Mouse (Mus musculus) stomach, embryonic 14.5 days (tissue): ENCODE results near the gene Pick1. TPM values are rescaled to one million over a fixed set of nuclear protein-coding genes. Genes with fewer than 3 reads are reported as not detected.
"Not testable (repeated sequence)": the region's sequence is repeated elsewhere in the genome, so short reads cannot be mapped to it uniquely, and the experiment has no call there.

Experiments
- ATAC-seq: fragments of 200-750 bp; cut with Nextera tagmentation; 2 replicates; pipeline ENCODE4 v1.8.0; 2017; ENCODE audit warnings: low read depth, moderate TSS enrichment; ENCODE audit not compliant: insufficient number of reproducible peaks, insufficient read depth, low FRiP score
- H3K27ac ChIP-seq: fragments of 300-500 bp; sonication (generic); 2 replicates; pipeline ENCODE4 v1.5.1; 2014; ENCODE audit warnings: mild to moderate bottlenecking, low read length, moderate library complexity, mixed read lengths
- H3K27me3 ChIP-seq: fragments of 300-500 bp; sonication (generic); 2 replicates; pipeline ENCODE4 v1.6.1; 2014; ENCODE audit warnings: low read length, control low read depth, mixed read lengths; ENCODE audit not compliant: control insufficient read depth, insufficient read depth
- H3K36me3 ChIP-seq: fragments of 300-500 bp; sonication (generic); 2 replicates; pipeline ENCODE4 v1.6.1; 2014; ENCODE audit warnings: mild to moderate bottlenecking, control low read depth, low read length, moderate library complexity, mixed read lengths; ENCODE audit not compliant: control insufficient read depth, insufficient read depth
- H3K4me1 ChIP-seq: fragments of 300-500 bp; sonication (generic); 2 replicates; pipeline ENCODE4 v1.6.1; 2014; ENCODE audit warnings: low read length, control low read depth, mixed read lengths; ENCODE audit not compliant: control insufficient read depth, insufficient read depth
- H3K4me2 ChIP-seq: fragments of 300-500 bp; sonication (generic); replicated peaks from 2 replicates; pipeline ENCODE4 v1.6.1; 2014; ENCODE audit warnings: low read depth, low read length, control low read depth
- H3K4me3 ChIP-seq: fragments of 300-500 bp; sonication (generic); 2 replicates; pipeline ENCODE4 v1.5.1; 2014; ENCODE audit warnings: low read depth, low read length, control low read depth
- H3K9ac ChIP-seq: fragments of 300-500 bp; sonication (generic); replicated peaks from 2 replicates; pipeline ENCODE4 v1.6.1; 2014; ENCODE audit warnings: low read depth, mild to moderate bottlenecking, control low read depth, low read length, moderate library complexity, mixed read lengths
- H3K9me3 ChIP-seq: fragments of 300-500 bp; sonication (generic); 2 replicates; pipeline ENCODE4 v1.6.1; 2016; ENCODE audit warnings: low read depth, low read length, control low read depth; ENCODE audit not compliant: control insufficient read depth
- WGBS: fragments of 180-500 bp; shearing (Covaris S2); extraction: QIAGEN DNeasy Blood & Tissue Kit; methylation state at CpG from one replicate; pipeline ENCODE4 v1.1.7; 2014; 5-methylcytosine and 5-hydroxymethylcytosine counted together
- polyA plus RNA-seq: library from polyadenylated mRNA; unstranded; fragments of >200 nt; fragmentation: Nextera tagmentation; extraction: Ambion mirVana; gene quantifications from 2 replicates; pipeline ENCODE4 v1.2.1, GENCODE M21; 2014

The Pick1 gene
- polyA plus RNA-seq, 1 experiment from 2014 or later, result 33.1 TPM

DNA sequence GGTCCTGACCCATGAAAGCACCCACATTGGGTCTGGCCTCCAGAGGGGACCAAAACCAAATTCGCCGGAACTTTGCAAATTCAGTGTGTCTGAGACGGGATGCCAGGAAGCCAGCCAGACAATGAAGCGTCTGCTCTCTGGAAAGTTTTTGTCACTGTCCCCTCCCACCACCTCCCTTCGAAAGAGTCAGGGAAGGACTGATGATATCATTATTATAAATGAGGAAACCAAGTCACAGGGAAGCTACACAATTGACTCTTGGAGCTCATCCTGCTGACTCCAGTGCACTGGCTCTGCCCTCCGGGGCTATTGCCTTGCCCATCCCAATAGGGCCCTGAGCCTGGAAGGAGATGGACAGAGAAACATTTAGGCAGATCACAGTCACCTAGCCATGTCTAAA, 15.4 kb upstream of the Pick1 start:
- H3K4me1 ChIP-seq, result no peaks in the 10 kb centered on the region
- no peak overlapping the region for H3K4me3 ChIP-seq
- WGBS, result 73% methylated on average over 6 of the region's 6 CpGs
- H3K36me3 ChIP-seq, result no peaks in the 10 kb centered on the region
- H3K9ac ChIP-seq, result no peak overlapping the region
- no peak overlapping the region for H3K4me2 ChIP-seq
- no peaks in the 10 kb centered on the region for H3K9me3 ChIP-seq
- H3K27me3 ChIP-seq, result no peaks in the 10 kb centered on the region
- ATAC-seq, result no peak
- no peak overlapping the region for H3K27ac ChIP-seq

DNA sequence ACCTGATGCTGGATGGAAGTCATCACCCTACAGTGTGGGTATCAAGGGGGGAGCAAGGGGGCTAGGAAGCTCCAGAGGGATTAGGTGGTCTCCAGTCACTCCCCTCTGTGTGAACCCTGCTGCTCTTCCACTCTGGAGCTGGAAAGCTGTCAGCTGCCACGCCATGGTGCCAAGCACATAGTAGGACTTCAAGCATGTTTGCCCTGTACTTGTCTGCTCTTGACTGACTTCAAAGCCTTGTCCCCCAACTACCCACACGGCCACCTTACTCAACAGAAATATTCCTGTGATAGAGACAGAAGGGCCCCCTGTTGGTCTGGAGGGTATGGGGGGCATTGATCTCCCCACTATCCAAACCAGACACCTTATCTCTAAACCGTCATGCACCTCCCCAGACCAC, 12.8 kb upstream of the Pick1 start:
- Histone ChIP-seq H3K4me2 (no peak overlapping the region), H3K36me3 (no peaks in the 10 kb centered on the region), H3K4me1 (no peaks in the 10 kb centered on the region), H3K27me3 (no peaks in the 10 kb centered on the region), H3K9me3 (no peaks in the 10 kb centered on the region), H3K4me3 (no peak overlapping the region), H3K27ac (no peak overlapping the region), H3K9ac (no peak overlapping the region)
- WGBS, result 46% methylated on average over 3 of the region's 3 CpGs
- no peak for ATAC-seq

DNA sequence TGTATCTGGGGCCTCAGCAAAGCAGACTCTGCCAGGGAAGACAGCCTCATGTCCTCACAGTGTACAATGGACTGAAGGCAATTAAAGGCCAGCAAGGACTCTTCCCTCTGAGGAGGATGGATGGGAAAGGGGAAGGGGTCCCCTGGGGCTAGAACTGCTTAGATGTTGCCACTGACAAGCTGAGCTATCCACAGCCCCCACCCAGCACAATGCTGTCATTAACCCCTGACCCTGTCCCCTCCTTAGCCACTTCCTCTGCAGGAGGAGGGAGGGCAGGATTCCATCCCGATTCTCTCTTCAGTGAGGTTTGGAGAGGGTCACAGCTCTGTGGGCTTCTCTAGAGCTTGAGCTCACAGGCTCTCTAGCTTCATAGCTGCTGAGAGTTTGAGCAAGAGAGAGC, 9.4 kb upstream of the Pick1 start:
- Histone ChIP-seq H3K36me3 (no peaks in the 10 kb centered on the region), H3K27ac (no peak overlapping the region), H3K9ac (no peak overlapping the region), H3K9me3 (no peaks in the 10 kb centered on the region), H3K4me3 (no peak overlapping the region), H3K27me3 (no peaks in the 10 kb centered on the region), H3K4me2 (no peak overlapping the region), H3K4me1 (no peaks in the 10 kb centered on the region)
- ATAC-seq, result no peak
- WGBS, result 8% methylated on average over 1 of the region's 1 CpGs

DNA sequence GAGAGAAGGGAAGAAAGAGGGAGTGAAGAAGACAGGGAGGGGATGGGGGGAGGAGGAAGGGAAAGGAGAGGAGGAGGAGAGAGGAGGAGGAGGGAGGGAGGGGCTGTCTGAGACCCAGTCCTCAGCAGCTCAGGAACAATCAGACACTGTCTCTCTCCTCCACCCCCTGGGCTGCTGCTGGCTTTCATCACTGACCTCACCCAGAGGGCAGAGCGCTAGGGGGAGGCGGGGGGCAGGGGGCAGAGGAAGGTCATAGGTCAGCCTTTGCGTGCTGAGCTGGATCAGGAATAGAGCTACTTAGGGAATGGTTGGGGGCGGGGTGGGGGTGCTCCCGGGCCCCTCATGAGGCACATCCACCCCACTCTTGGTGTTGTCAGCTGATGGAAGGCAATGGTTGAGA, 5.3 kb upstream of the Pick1 start:
- no peaks in the 10 kb centered on the region for H3K4me1 ChIP-seq
- no peaks in the 10 kb centered on the region for H3K9me3 ChIP-seq
- ATAC-seq, result no peak
- H3K36me3 ChIP-seq, result no peaks in the 10 kb centered on the region
- no peak overlapping the region for H3K9ac ChIP-seq
- no peak overlapping the region for H3K4me3 ChIP-seq
- 15% methylated on average over 5 of the region's 5 CpGs for WGBS
- H3K27me3 ChIP-seq, result no peaks in the 10 kb centered on the region
- no peak overlapping the region for H3K4me2 ChIP-seq
- H3K27ac ChIP-seq, result no peak overlapping the region

DNA sequence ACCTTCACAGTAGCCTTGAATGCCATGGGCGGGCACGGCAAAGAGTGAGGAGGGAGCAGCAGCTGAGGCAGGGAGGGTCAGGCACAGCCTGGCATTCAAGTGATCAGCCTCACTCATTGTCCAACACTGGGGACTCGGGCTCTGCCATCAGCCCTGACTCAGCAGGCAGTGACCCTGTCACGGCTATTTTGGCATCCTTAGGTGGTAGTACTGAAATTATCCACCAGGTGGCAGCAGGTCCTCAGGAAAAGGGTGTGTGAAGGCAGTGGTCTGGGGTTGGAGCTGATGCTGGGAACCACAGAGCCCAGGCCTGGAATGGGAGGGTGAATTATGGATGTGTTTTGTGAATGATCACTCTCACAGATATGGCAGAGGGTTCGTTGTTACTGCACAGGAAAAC, 4.3 kb upstream of the Pick1 start:
- Histone ChIP-seq H3K9me3 (no peaks in the 10 kb centered on the region), H3K4me2 (no peak overlapping the region), H3K36me3 (no peaks in the 10 kb centered on the region), H3K4me1 (peaks cover 1% of the 10 kb centered on the region; the same call in 1 of the 2 replicates), H3K4me3 (no peak overlapping the region), H3K9ac (no peak overlapping the region), H3K27ac (no peak overlapping the region), H3K27me3 (no peaks in the 10 kb centered on the region)
- 16% methylated on average over 5 of the region's 5 CpGs for WGBS
- peak; percentile 60; the same call in 1 of the 2 replicates for ATAC-seq

DNA sequence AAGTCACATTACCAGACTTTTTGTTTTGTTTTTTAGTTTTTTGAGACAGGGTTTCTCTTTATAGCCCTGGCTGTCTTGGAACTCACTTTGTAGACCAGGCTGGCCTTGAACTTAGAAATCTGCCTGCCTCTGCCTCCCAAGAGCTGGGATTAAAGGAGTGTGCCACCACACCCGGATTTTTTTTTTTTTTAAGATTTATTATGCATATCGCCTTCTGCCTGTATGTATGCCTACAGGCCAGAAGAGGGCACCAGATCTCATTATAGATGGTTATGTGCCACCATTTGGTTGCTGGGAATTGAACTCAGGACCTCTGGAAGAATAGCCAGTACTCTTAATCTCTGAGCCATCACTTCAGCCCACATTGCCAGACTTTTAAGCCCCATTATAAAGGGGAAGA, 3.2 kb upstream of the Pick1 start:
- not testable (repeated sequence) for H3K9me3 ChIP-seq, H3K36me3 ChIP-seq, H3K4me1 ChIP-seq, H3K27me3 ChIP-seq, ATAC-seq, H3K4me2 ChIP-seq, H3K4me3 ChIP-seq, H3K9ac ChIP-seq, H3K27ac ChIP-seq
- WGBS, result 55% methylated on average over 2 of the region's 2 CpGs

DNA sequence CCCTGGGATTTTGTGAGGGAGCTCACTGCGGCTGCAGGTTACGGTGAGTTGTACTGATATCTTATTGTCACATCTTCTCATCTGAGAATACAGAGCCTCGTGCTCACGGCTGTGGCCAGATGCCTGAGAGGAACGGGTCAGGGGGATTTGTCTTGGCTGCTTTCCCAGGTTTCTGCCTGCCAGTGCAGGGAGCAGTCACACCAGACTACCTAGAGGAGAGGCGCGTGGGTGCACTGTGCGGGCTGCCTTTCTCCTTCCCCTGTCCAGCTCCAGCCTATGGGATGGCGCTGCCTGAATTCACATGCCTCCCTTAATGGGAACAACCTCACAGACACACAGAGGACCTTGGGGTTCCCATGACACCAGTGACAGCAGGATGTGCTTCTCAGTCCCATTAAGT, 6.3 kb downstream of the Pick1 start:
- H3K36me3 ChIP-seq, result peaks cover 24% of the 10 kb centered on the region
- no peaks in the 10 kb centered on the region for H3K9me3 ChIP-seq
- no peak overlapping the region for H3K4me2 ChIP-seq
- 80% methylated on average over 9 of the region's 9 CpGs for WGBS
- no peaks in the 10 kb centered on the region for H3K27me3 ChIP-seq
- no peak overlapping the region for H3K4me3 ChIP-seq
- H3K9ac ChIP-seq, result no peak overlapping the region
- H3K27ac ChIP-seq, result no peak overlapping the region
- no peak for ATAC-seq
- no peaks in the 10 kb centered on the region for H3K4me1 ChIP-seq

DNA sequence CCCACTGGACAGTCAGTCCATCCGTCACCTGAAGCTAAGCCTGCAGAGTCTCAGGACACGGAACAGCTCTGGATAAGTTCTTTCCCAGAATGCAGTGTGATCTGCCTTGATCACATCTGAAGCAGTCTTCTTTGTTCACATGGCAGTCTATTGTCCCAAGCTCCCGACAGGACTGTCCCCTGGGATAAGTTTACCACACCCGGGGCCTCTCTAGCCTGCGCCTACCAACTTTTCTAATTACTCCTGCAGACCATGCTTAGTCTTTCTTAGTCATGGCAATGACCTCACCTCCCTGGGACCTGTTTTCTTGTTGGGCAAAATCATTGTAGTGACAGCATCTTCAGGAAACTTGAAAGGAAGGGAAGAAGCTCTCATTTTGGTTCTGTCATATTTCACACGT, 9.1 kb downstream of the Pick1 start:
- no peak overlapping the region for H3K4me3 ChIP-seq
- 81% methylated on average over 6 of the region's 6 CpGs for WGBS

DNA sequence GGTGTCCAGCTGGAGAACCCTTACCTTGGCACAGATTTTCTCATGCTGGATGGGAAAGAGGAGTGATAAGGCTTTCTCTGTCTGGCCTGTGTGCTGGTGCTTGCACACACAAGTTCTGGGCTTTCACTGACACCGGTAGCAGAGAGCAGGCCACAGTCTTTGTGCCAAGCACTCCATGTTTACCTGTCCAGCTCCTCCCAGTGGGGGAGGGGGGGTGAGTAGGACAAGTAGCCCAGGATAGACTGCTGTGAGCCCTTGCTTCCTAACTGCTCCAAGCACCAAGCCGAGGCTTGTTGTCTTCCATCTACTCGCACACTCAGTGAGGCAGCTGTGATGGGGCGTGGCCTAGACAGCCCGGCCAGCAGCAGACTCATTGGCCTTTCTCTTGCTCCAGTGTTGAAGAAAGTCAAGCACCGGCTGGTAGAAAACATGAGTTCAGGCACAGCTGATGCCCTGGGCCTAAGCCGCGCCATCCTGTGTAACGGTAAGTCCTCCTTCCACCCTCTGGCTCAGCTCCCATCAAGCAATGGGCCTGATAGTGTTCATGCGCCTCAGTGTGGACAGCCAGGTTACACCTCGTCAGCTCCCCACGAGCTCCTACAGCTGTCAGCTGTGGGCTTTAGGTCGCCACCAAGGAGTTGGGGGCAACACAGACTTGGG, 13.7 kb downstream of the Pick1 start:
- Histone ChIP-seq H3K4me2 (no peak overlapping the region), H3K27ac (no peak overlapping the region), H3K27me3 (no peaks in the 10 kb centered on the region), H3K9me3 (no peaks in the 10 kb centered on the region), H3K4me3 (no peak overlapping the region), H3K36me3 (peaks cover 41% of the 10 kb centered on the region), H3K9ac (no peak overlapping the region), H3K4me1 (no peaks in the 10 kb centered on the region)
- 69% methylated on average over 13 of the region's 13 CpGs for WGBS
- ATAC-seq, result peak; percentile 10; the same call in 1 of the 2 replicates

More for the DNA sequence above, 9.1 kb downstream of the Pick1 start:
- ATAC-seq, result no peak
- no peaks in the 10 kb centered on the region for H3K4me1 ChIP-seq
- H3K9ac ChIP-seq, result no peak overlapping the region
- H3K9me3 ChIP-seq, result no peaks in the 10 kb centered on the region
- H3K27ac ChIP-seq, result no peak overlapping the region
- no peak overlapping the region for H3K4me2 ChIP-seq
- peaks cover 35% of the 10 kb centered on the region for H3K36me3 ChIP-seq
- no peaks in the 10 kb centered on the region for H3K27me3 ChIP-seq
